Mouse (Mus musculus) embryonic facial prominence, embryonic 11.5 days (tissue): Measurements from ENCODE around the gene Rapgef4. TPM values are rescaled to one million over a fixed set of nuclear protein-coding genes. Genes with fewer than 3 reads are reported as not detected.

ENCODE experiments used
- ATAC-seq: fragments of 200-750 bp; cut with Nextera tagmentation; replicated peaks from 2 replicates; pipeline ENCODE4 v1.8.0; 2017; ENCODE audit warnings: low read depth; ENCODE audit not compliant: insufficient number of reproducible peaks, low FRiP score, low TSS enrichment
- DNase-seq: peaks from one replicate; pipeline ENCODE4 v3.0.0-alpha.2; 2015; ENCODE audit warnings: low spot score
- H3K27ac ChIP-seq: fragments of 300-500 bp; sonication (generic); replicated peaks from 2 replicates; pipeline ENCODE4 v1.5.1; 2014; ENCODE audit warnings: mild to moderate bottlenecking, low read depth, low read length, control low read depth
- H3K27me3 ChIP-seq: fragments of 300-500 bp; sonication (generic); 2 replicates; pipeline ENCODE4 v1.6.1; 2014; ENCODE audit warnings: mild to moderate bottlenecking, low read length, moderate library complexity, mixed read lengths; ENCODE audit not compliant: control insufficient read depth, insufficient read depth
- H3K36me3 ChIP-seq: fragments of 300-500 bp; sonication (generic); replicated peaks from 2 replicates; pipeline ENCODE4 v1.6.1; 2014; ENCODE audit warnings: low read depth, mild to moderate bottlenecking, low read length, moderate library complexity, mixed read lengths; ENCODE audit not compliant: control insufficient read depth, insufficient read depth
- H3K4me1 ChIP-seq: fragments of 300-500 bp; sonication (generic); 2 replicates; pipeline ENCODE4 v1.6.1; 2014; ENCODE audit warnings: low read length, mixed read lengths; ENCODE audit not compliant: control insufficient read depth, insufficient read depth
- H3K4me2 ChIP-seq: fragments of 300-500 bp; sonication (generic); 2 replicates; pipeline ENCODE4 v1.6.1; 2014; ENCODE audit warnings: low read depth, mild to moderate bottlenecking, control low read depth, low read length, moderate library complexity
- H3K4me3 ChIP-seq: fragments of 300-500 bp; sonication (generic); 2 replicates; pipeline ENCODE4 v1.5.1; 2014; ENCODE audit warnings: low read depth, low read length, control low read depth
- H3K9ac ChIP-seq: fragments of 300-500 bp; sonication (generic); replicated peaks from 2 replicates; pipeline ENCODE4 v1.6.1; 2014; ENCODE audit warnings: mild to moderate bottlenecking, control low read depth, low read length
- H3K9me3 ChIP-seq: fragments of 300-500 bp; sonication (generic); replicated peaks from 2 replicates; pipeline ENCODE4 v1.6.1; 2016; ENCODE audit warnings: mild to moderate bottlenecking, low read length, inconsistent platforms, mixed read lengths; ENCODE audit not compliant: control insufficient read depth
- WGBS: fragments of 180-500 bp; shearing (Covaris S2); extraction: QIAGEN DNeasy Blood & Tissue Kit; methylation state at CpG from one replicate; pipeline ENCODE4 v1.1.7; 2014; 5-methylcytosine and 5-hydroxymethylcytosine counted together
- polyA plus RNA-seq: library from polyadenylated mRNA; unstranded; fragments of >200 nt; fragmentation: Nextera tagmentation; extraction: Ambion mirVana; gene quantifications from 2 replicates; pipeline ENCODE4 v1.2.1, GENCODE M21; 2014

Rapgef4 gene
- polyA plus RNA-seq, 1 experiment from 2014 or later: 3.6 TPM

GRCm38 (mm10) chr2:72305738-72306137 lies 324.7 kb downstream of the Rapgef4 start:
- H3K4me3 ChIP-seq: no peak overlapping the region
- H3K27me3 ChIP-seq: no peaks in the 10 kb centered on the region
- H3K9ac ChIP-seq: no peak overlapping the region
- ATAC-seq: no peak
- no peaks in the 10 kb centered on the region for H3K9me3 ChIP-seq
- H3K36me3 ChIP-seq: no peaks in the 10 kb centered on the region
- H3K4me2 ChIP-seq: no peak overlapping the region
- H3K4me1 ChIP-seq: no peaks in the 10 kb centered on the region
- H3K27ac ChIP-seq: no peak overlapping the region
- WGBS: 84% methylated on average over 7 of the region's 7 CpGs
- no peak for DNase-seq

Other genes starting within 250 kb of the Rapgef4 start
- 40.4 and 45.0 TPM in 2 replicates for gene Itga6, start 235.6 kb upstream of the Rapgef4 start, polyA plus RNA-seq
- 45.0 and 47.6 TPM in 2 replicates for gene Pdk1, start 108.0 kb upstream of the Rapgef4 start, polyA plus RNA-seq